Mouse (Mus musculus): ENCODE measurements at regions not wholly inside any gene's neighbourhood (a gene's known extent, or its start where the extent isn't known, plus 50 kb on each side); places are given as distances from the start of the nearest gene placed in this dataset.
"Not testable (repeated sequence)": the region's sequence is repeated elsewhere in the genome, so short reads cannot be mapped to it uniquely, and the experiment has no call there.

DNA sequence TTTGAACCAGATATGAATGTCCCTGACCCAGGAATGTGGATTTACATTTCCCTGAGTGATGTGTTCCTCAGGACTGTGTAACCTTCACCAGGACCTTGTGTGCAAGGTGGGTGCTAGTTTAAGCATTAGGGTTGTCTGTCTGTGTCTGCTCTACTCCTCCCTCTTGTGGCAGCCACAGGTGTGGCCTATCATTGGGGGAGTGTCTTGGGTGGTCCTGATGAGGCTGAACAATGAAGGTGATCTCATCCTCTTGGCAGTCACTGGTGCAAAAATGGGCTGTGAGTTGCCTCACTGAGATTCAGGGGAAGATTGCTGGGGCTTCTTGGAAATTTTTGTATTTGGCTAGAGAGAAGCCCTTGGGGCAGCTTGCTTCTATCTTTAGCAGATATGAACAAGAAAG lies 179.4 kb upstream of the Ube2e1 start:
- no peak for DNase-seq

DNA sequence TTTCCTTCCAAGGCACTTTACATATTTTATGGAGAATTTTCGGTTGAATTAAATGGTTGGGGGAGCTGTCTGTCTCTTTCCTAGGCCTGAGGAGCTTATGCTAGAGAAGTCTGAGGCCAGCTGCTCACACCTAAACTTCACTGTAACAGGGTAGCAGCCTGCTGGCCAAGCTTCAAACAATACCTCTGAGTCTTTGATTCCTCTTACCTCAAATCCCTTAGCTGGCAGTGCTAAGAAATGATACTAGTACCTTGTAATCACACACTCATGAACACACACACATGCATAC lies 176.6 kb upstream of the Ube2e1 start:
- no peak for DNase-seq

DNA sequence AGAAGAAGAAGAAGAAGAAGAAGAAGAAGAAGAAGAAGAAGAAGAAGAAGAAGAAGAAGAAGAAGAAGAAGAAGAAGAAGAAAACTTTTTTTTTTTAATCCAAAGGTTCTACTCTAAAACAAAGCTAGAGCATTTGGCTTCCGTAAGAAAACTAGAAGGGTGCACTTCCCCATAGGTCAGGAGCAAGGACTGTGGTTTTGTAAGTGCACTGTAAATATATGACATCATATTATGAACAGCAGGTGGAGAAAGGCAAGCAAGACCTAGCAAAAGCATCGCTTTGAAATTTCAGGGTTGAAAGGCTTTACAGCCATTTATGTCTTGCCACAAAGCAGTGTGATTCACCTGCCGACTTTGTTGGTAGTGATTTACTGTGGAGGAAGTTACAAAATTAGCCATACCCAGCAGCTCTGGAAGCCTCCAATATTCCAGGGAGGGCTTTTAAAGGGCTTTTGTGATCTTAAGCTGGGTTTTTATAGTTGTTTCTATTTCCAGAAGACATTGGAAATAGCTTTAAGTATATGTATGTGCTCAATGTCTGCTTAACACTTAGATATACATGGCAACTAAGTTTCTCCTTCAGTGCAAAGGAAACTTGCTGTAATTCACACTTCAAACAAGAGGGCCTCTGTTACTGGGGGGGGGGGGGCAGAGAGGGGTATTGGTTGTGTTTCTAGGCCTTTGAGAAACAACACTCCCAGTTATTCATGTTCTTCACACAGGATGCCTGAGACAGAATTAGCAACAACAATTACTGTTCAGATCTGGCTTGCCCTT lies 176.1 kb upstream of the Ube2e1 start:
- DNase-seq, result no peak

DNA sequence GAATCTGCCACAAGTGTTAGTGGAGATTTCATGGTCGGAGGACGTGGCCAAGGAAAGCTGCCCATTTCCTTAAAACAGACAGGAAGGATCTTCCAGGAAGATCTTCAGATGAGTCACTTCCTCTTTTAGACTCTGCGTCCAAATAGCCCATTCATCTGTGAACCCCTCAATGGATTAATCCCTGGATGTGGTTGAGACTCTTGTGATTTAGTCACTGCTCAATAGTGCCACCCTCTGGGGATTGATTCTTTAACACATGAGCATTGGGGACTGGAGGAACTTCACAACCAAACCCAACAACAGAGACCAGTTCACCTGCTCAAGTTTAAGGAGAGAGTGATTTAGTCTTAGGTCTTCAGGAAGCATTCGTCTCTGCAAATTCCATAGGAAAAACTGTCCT lies 174.5 kb upstream of the Ube2e1 start:
- peak; percentile 26 for DNase-seq

DNA sequence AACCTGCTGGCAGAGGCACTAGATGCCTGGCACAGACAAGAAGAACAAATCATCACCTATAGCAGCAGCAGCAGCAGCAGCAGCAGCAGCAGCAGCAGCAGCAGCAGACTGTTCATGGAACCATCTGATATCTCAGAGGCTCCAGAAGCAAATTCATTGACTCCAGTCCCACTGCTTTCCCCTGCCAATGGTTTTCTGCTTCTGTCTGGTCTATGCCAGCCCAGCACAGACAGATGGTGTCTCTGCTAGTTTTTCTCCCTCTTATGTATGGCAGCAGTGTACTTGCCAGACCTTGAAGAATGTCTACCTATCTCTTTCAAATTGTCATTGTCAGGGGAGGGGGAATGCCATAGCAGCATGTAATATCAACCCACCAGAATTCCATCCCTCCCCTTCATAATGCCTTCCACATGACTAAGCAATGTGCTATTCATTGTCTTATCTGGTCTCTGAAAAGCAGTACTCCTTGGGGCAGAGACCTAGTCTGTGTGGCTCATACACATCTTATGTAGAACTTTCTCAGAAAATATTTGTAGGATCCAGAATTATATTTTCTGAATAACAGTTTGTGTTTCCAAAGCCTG lies 168.7 kb upstream of the Ube2e1 start:
- peak; percentile 32 for DNase-seq

DNA sequence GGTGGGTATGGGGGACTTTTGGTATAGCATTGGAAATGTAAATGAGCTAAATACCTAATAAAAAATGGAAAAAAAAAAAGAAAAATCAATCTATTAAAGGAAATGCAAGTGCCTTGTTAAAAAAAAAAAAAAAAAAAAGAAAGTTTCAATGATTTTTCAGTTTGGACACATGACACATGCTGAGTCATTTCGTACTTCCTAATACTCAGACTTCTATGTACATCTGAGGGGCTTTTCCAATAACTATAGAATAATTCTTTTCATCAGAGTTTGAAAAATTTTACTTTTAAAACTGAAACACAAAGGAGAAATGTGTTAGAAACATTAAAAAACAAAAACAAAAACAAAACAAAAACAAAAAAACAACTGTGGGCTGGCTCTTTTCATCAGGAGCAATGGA lies 162.4 kb upstream of the Ube2e1 start:
- no peak for DNase-seq

DNA sequence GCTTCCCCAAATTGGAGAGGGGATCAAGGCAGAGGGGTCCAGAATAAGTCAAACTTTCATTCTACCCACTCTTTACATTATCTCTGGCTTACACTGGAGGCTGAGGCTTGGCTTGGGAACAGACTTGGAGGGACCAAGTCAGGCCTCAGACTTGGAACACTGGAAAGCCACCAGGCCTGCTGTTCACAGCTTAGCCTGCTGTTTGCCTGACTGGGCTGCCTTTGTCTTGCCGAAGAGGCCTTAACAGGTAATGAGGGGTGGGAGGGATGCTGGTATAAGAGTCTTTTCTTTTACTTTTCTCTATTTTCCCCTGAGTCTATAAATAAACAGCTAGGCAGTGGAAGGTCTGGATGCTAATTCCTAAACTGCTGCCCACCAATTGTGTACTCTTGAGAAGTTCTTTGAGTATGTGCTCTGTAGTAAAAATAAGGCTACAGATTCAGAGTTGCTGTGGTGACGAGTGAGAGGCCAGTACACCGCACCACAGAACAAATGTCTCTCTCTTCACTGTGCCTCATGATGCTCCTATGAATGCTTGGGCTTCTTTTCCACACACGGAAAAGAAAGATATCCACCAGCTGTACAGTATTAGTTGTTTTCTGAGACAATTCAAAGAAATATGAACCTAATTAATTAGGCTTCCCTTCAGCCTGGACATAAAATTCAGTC lies 154.6 kb upstream of the Ube2e1 start:
- no peak for DNase-seq

DNA sequence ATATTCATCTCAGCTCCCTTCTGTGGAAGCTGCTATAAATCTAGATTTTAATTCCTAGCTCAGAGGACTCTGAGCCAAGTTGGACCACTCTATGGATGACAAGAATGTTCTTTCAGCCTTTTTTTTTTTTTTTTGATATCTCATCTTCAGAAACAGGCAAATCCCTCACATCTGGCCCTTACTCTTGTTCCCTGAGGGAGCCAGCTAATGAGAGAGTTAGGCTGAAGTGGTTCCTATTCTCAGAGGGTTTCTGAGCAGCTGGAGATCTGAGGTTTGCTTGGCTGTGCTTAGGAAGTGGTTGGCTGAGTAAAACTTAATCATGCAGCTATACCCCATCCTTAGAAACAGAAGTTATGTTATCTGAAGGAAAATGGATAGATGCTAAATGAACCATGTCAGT lies 153.9 kb upstream of the Ube2e1 start:
- DNase-seq, result no peak

DNA sequence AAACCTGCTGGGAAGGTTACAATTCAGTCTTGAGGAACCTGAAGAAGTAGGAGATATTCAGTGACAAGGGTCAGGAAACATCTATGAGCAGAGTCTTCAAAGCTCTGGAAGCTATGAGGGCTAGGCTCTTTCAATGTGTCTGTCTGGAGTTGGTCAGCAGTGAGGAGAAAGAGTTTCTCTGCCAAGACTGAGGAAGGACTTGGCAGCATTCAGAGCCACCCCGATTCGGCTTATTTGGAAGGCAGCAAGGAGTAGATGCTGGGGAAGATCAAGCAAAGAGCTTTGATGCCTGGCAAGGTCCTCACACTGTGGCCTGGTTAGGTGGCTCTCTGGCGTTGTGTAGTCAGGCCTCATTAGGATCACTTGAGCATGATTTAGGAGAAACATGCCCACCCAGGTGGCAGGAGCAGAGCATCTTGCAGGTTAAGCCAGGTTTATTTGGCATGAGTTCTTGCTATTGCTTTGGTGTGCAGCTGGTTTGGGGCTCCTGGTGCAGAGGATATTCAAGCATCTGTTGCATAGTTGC lies 145.2 kb upstream of the Ube2e1 start:
- peak; percentile 17 for DNase-seq

DNA sequence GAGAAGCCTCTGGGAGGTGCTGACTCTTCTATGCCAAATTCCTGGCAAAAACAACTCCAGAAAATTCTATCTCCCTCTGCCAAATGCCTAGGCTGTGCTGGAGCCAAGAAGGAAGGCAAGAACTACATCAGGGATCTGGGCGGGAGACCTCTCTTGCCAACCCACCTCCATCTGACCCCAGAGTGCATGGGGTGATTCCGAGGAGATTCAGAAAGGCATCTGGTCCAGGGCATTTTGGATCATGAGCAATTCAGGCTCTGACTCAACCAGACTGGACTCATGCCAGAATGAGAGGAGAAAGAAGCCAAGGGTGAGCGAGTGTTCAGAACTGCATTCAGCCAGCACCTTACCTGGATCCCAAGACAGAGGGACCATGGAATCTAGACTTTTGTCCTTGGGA lies 137.0 kb upstream of the Ube2e1 start:
- no peak for DNase-seq

DNA sequence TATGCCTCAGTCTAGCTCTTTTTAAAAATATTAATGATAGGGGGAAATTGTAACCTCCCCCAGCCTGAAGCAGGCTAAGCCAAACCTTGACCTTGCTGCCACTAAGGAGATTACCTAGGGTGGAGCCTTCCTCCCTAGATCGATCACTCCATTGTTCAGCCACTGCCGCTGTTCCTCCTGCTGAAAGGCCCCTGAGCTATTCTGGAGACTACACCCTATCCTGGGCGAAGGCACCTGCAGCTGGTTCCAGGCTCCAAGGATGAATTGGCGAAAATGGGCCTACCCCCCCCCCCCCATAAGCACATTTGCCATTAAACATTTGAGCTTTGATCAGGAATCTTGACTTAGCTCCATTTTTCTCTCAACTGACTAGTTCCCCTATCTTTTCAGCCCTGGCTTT lies 135.2 kb upstream of the Ube2e1 start:
- not testable (repeated sequence) for DNase-seq

DNA sequence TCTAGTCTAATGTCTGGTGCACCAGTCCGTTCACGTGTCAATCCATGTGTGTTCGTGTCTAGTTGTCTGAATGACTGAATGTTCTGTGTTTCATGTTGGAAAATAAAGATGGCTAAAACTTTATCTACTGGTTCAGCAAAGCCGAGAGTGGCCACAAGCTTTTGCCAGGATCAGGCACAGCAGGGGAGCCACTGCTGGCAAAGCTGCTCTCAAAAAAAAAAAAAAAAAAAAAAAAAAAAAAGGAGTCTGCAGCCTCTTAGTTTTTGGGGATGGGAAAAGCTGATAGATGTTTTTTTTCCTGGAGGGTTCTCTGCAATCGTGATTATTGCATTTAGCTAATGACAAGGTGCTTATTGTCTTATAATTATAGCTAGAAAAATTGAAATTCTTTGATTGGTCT lies 132.5 kb upstream of the Ube2e1 start:
- not testable (repeated sequence) for DNase-seq

DNA sequence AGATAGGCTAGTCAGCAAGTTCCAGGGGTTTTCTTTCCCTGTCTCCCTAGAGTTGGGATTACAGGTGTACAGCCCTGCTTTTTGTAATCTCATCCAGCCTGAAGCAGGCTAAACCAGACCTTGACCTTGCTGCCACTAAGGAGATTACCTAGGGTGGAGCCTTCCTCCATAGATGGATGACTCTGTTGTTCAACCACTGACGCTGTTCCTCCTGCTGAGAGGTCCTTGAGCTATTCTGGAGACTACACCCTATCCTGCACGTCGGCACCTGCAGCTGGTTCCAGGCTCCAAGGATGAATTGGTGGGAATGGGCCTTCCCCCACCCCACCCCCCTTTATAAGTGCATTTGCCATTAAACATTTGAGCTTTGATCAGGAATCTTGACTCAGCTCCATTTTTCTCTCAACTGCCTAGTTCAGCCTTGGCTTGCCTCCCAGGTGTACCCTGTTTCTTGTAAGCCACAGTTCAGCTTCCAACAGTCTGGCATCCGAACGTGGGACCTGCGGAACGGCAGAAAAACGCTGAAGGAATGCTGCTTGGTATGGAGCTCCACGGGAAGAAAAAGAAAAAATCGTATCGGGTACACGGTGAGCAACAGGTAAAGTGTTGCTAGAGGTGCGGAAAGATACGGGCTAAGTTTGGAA lies 131.7 kb upstream of the Ube2e1 start:
- no peak for DNase-seq

DNA sequence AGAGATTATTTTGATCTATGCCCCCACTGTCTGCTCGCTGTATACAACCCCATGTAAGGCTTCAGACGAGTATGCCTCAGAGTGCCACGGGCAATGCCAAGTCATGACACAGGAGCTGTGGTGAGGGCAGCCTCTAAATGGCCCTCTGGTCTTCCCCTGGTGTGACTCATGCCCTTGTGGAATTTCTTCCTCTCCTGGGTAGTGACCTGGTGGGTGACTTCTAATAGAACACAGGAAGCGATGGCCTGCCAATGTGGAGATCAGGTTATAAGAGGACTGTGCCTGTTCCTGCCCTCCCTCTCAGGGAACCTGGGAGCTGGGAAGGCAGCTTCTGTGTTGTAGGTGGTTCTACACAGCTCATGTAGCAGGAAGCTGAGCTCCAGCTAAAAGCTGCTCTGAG lies 130.7 kb upstream of the Ube2e1 start:
- no peak for DNase-seq

DNA sequence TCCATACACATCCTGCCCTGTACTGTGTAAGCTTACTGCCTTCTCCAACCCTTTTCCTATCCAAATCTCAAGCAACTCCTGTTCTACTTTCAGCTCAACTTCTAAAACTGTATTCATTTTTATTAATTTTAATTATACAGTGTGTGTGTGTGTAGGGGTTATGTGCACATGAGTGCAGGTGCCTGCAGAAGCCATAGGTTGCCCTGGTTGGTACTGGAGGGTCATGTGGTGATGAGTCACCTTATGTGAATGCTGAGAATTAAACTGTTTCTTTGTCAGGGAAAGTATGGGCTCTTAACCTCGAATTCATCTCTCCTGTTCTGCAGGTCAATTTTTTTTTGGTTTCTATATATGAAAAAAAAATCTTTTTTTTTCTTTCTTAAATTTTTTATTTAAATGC lies 117.0 kb upstream of the Ube2e1 start:
- DNase-seq, result no peak

DNA sequence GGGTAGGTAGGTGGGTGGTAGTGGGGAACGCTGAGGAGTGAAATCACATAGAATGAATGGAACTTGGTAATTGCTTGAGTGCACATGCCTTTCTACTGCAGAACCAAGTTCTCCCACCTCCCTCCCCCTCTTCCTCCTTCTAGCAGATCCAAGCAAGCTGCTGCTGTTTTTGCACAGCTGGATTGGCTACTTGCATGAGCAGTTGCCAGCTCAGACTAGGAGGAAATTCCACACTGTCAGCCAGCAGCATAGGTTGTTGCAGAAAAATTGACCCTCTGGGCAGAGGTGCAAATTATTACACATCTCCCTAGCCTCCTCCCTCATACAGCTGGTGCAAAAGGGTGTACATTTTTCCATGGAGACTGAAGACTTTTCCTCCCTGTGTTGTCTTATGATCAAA lies 112.8 kb upstream of the Ube2e1 start:
- no peak for DNase-seq

DNA sequence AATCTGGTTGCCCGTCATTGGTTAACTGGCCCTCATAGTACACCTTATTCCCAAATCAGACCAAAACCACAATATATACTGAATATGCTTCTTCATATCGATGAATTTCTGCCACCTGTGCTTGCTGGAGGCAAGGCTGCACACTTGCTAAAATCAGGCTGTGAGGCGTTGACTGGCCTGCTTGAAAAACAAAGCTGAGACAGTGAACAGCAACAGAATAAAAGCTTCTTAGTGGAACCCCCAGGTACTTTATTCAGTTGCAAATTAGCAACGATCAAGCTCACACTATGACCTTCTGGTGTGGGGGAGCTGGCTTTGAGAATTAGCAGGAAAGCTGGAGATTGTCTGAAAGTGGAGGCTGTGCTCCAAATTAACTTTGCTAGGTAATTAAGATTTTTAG lies 97.3 kb upstream of the Ube2e1 start:
- DNase-seq, result not testable (repeated sequence)

DNA sequence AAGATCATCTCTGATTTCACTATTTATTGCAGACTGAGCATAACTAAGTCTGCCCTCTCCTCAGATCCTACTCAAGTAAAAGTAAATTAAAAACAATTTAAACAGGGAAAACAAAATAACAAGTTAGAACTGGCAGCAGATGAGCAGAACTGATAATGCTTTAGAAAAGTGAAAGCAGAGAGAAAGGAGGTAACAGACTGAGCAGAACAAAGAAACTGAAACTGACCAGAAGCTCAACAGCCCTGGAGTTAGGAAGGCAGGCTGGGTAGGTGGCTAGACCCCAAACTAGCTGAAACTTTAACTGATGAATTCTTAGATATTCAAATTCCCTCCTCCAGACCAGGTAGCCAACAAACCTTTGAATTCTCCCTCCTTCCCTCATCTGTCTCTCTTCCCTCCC lies 94.2 kb upstream of the Ube2e1 start:
- no peak for DNase-seq

DNA sequence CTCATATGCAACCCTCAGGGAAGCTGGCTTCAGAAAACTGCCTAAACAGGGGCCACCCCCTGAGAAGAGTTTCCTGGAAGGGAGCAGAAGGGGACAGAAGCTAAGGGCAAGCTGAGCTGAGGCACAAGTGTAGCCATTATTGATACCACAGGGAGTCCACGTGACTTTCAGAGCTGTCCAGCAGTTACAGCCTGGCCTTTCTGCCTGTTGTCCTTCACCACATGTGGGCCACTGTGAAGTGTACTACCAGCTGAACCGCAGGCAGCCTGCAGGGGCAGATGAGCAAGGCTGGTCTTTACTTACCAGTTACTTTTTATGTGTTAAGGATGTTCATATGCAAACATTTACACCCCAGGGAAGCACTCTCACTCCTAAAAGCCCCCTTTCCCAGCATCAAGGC lies 85.2 kb upstream of the Ube2e1 start:
- DNase-seq, result no peak

DNA sequence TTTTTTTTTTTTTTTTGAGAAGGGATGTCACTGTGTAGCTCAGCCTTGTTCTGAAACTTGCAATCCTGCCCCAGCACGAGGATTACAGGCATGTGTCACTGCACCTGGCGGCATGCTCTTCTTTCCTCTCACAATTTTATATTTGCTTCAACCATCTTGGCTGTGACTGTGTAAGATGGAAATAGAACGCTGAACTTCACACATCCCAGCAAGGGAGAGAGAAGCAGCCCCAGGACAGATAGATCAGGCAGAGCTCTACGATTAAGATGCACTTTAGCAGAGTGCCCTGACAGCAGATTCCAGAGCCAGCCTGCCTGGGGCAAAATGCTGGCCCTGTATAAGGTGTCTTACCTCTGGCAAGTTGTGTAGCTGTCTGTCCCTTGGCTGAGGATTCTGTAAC lies 84.7 kb upstream of the Ube2e1 start:
- peak; percentile 19 for DNase-seq

DNA sequence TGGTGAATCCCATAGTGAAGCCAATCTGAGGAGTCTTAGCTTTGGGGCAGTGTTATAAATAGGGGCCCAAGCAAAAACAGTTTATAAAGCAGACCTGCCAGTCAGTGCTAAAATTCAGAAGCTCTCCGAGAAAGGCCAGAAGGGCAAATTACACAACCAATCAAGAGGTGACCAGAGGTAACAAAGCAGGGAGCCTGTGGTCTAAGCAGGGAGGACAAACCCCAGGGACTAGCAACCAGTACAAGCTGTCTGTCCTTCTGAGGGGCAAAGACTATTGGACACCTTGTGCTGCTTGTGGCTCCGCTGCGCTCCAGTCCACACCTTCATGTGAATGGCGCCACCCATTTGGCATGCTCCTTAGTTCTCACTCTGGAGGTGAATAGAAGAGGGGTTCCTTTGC lies 67.3 kb upstream of the Ube2e1 start:
- DNase-seq, result no peak

DNA sequence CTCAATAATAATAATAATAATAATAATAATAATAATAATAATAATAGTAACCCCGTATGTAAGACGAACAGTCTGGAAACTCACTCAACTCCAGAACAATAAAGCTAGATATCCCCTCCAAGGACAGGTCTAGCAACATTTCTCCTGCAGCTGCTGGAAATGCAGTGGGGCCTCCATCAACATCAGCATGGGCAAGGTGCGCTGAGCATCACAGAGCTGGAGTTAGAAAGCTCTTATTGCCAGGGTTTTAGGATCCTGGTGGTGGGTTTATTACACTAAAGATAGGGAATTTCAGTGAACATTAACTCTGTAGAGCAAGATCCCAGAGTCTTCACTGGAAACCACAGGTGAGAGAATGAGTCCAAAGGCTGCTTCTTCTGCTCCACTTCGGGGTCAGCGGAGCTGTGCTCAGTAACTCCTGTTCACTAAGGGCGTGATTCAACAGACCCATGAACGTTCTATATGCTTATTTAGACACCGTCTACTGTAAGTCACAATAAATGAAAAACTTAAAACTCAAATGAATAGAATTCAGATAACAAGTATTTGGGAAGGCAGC lies 64.6 kb upstream of the Ube2e1 start:
- DNase-seq, result no peak

DNA sequence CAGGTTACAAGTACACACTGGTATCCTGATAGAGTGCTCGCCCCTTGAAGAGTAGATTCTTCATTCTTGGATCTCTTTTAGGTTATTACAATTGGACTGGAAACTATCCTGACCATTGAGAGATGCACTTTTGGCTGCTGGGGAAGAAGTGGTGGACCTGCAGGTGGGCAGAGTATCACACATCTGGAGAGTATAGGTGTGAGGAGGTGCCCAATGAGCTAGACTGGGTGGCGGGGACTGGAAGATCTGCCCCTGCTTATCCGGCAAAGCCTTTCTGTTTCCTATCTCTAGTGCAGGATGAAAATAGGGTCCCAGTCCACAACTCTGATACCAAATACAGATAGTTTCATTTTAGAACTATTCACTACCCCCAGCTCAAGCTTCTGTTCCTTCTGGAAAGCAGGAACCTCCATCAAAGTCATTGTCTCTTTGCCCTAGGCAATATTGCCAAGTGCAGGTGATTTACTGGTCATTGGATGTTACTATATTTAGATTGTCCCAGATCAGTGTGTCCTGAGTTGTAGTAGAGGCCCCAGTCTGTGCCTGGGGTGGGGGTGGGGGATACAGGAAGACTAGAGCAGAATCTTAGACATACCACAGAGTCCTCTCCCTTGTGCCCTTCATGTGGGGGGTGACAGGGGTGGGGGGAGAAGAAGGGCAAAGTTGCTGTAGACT lies 62.5 kb upstream of the Ube2e1 start:
- DNase-seq, result no peak

Measured in right cerebral cortex, postnatal 25 days (tissue).